Mouse (Mus musculus) v-Abl transformed pro-B cells (cell line): ENCODE data around the gene Rxylt1.

Experiments
- in situ Hi-C, 2 experiments: fragments of 400-800 bp; cut with MboI; formaldehyde crosslinking; loops; one replicate each; pipeline ENCODE4 v1.15.1; 2025; ENCODE audit not compliant: unreplicated experiment in 2 of 2

The Rxylt1 gene

DNA sequence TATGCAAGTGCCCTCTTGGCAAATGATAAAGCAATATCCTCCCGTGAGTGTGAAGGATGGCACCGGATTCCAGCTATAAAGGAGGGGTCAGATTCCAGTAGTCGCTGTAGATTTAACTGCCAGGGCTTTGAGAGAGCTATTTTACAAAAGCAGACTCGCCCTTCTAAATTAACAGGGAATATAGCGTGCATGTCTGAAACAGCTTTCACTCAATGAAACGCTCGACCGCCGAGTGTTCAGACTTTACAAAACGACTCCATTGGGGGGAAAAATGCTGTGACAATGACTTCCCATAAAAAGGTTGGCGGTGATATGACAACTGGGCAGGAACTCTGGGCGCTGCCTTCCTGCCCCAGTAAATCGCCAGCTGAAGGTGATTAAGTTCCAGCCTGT, 50.7 kb downstream of the Rxylt1 start:
- in situ Hi-C loops: loop anchor here in 1 of 2 experiments (25.0 kb wide), 1 partner anchor 759 kb away; no protein-coding TSS in a partner anchor

DNA sequence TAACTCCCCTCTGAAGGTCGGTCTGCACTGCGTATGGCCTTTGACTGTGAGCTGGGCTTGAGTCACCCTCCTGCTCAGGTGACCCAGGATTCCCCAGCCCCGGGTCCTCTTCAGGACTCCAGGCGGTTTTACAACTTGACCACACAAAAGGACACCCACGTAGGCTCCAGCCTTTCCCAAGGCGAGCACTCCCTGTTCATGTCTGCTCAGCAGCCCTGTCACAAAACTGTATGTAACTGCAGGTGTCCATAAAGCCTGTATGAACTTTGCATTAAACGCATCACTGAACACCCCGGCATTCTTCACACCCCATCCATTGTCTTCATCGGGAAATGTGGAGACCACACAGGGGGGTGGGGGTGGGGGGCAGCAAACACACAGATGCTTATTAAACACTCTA, 51.2 kb downstream of the Rxylt1 start:
- in situ Hi-C loops: loop anchor here in 1 of 2 experiments (25.0 kb wide), 1 partner anchor 759 kb away; no protein-coding TSS in a partner anchor

DNA sequence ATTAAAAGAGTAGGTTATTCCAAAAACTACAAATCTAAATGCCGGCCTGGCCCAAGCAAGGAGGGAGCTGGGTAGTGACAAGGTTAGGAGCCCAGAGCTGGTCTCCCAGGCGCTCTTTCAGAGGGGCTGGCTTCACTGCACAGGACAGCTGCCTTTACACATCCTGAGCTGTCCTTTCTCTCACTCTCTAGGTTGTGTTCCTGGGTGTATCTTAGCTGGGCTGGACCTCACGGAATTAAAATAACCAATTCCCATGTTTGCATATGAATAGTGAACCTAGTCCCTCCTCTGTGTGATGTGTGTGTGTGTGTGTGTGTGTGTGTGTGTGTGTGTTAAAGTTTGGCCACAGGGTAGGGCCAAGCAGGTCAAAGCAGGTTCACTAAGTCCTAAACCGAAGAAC, 52.2 kb downstream of the Rxylt1 start:
- in situ Hi-C loops: loop anchor here in 1 of 2 experiments (25.0 kb wide), 1 partner anchor 758 kb away; no protein-coding TSS in a partner anchor

GRCm38 (mm10) chr10:122040372-122040771, 56.8 kb downstream of the Rxylt1 start:
- in situ Hi-C loops: loop anchor here in 1 of 2 experiments (25.0 kb wide), 1 partner anchor 753 kb away; no protein-coding TSS in a partner anchor

DNA sequence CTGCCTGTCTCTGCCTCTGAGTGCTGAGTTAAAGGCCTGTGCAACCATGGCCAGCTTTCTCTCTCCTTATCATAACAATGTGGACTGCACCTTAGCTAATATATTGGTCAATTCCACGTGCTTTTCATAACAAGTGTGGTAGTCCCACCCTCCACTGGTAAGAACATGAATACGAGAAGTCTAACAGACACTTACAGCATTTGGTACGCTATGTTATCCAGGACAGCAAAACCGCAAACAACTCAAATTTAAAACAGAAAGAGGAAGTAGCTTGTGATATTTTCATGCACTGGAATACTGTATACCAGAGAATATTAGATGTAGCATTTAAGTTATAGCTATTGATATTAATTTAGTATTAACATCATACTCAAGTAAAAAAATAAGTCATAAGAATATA, 57.6 kb downstream of the Rxylt1 start:
- in situ Hi-C loops: loop anchor here in 1 of 2 experiments (25.0 kb wide), 1 partner anchor 752 kb away; no protein-coding TSS in a partner anchor

GRCm38 (mm10) chr10:122038554-122038953, 58.6 kb downstream of the Rxylt1 start:
- in situ Hi-C loops: loop anchor here in 1 of 2 experiments (25.0 kb wide), 1 partner anchor 751 kb away; no protein-coding TSS in a partner anchor

GRCm38 (mm10) chr10:122033271-122033670, 63.9 kb downstream of the Rxylt1 start:
- in situ Hi-C loops: loop anchor here in 1 of 2 experiments (25.0 kb wide), 1 partner anchor 746 kb away; no protein-coding TSS in a partner anchor

GRCm38 (mm10) chr10:122030420-122030819, 66.8 kb downstream of the Rxylt1 start:
- in situ Hi-C loops: loop anchor here in 1 of 2 experiments (25.0 kb wide), 1 partner anchor 743 kb away; no protein-coding TSS in a partner anchor

DNA sequence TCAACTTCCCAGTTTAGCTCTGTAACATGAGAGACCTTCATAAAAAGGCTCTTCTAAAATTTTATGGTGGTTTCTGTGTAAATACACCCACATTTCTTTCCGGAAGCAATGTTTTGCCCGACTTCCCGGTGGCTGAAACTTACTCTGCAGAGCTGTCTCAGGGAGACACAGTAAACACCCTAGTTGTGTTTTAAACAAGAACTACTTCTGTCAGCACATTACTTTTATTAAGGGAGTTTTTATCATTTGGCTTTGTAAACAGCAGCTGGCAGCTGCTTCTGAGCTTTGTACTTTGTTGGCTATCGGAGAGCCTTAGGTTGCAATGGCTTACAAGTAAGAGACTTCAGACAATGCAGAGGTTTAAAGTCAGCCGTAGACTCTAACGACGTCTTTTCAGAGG, 67.4 kb downstream of the Rxylt1 start:
- in situ Hi-C loops: loop anchor here in 1 of 2 experiments (25.0 kb wide), 1 partner anchor 742 kb away; no protein-coding TSS in a partner anchor
